20 mouse cellular contexts compared by ENCODE assay signal in the genomic region with DNA sequence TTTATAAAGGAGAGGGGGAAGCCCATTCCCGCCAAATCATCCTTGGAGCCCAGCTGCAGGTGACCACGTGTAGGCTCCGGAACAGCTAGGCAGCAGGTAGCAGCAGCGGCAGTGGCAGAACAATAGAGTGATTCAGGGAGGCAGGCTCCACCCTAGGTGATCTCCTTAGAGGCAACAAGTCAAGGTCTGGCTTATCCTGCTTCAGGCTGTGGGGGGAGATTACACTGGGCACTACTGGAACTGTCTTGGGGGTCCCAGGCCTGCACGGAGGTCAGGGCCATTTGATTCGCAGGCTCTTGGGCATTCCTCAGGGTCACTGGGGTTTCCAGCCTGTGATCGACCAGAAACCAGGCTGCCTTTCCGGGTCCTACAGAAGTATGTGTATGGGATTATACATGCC.
"Had no signal": no experiment of that assay in that cellular context is flagged by ENCODE, and none has a peak within 500 bp of the region (broad histone marks: within the 10 kb centered on the region; RNA-seq: fewer than 3 reads in every experiment).

No protein-coding gene starts in this region.

- H3K27ac ChIP-seq: liver, embryonic 15.5 days; lung, embryonic 15.5 days; macrophage; midbrain, embryonic 13.5 days; midbrain, embryonic 15.5 days; stomach, embryonic 15.5 days had no signal

- ATAC-seq: liver, postnatal 0 days; lung, postnatal 0 days; midbrain, embryonic 13.5 days; midbrain, embryonic 15.5 days had no signal

- H3K9me3 ChIP-seq: liver, embryonic 15.5 days; lung, embryonic 15.5 days; megakaryocyte, embryonic 14.5 days; midbrain, embryonic 13.5 days; midbrain, embryonic 15.5 days; stomach, embryonic 15.5 days had no signal

- H3K9ac ChIP-seq: liver, embryonic 15.5 days; liver, postnatal 0 days; lung, embryonic 15.5 days; midbrain, embryonic 13.5 days; midbrain, embryonic 15.5 days; stomach, embryonic 15.5 days had no signal

- DNase-seq: liver, postnatal 0 days; lung, adult 2 months; lung, postnatal 14 days; lung, postnatal 36 days; right cerebral cortex, adult 18-20 months; right cerebral cortex, postnatal 25 days; right cerebral cortex, postnatal 4 days; spleen, adult 18-20 months; thymus, adult 18-20 months; thymus, postnatal 14 days; thymus, postnatal 36 days had no signal

- H3K4me3 ChIP-seq: liver, embryonic 15.5 days; lung, embryonic 15.5 days; megakaryocyte, embryonic 14.5 days; midbrain, embryonic 13.5 days; midbrain, embryonic 15.5 days; stomach, embryonic 15.5 days had no signal

- H3K36me3 ChIP-seq: liver, embryonic 15.5 days; lung, embryonic 15.5 days; midbrain, embryonic 13.5 days; midbrain, embryonic 15.5 days; stomach, embryonic 15.5 days had no signal

- H3K4me2 ChIP-seq: liver, embryonic 15.5 days; lung, embryonic 15.5 days; midbrain, embryonic 11.5 days; midbrain, embryonic 13.5 days; midbrain, embryonic 15.5 days; stomach, embryonic 15.5 days had no signal

- H3K4me1 ChIP-seq: liver, embryonic 15.5 days; lung, embryonic 15.5 days; megakaryocyte, embryonic 14.5 days; midbrain, embryonic 13.5 days; midbrain, embryonic 15.5 days; stomach, embryonic 15.5 days had no signal

- H3K27me3 ChIP-seq: liver, embryonic 15.5 days; lung, embryonic 15.5 days; megakaryocyte, embryonic 14.5 days; midbrain, embryonic 13.5 days; midbrain, embryonic 15.5 days; stomach, embryonic 15.5 days had no signal
